Mouse (Mus musculus): ENCODE data around the gene Pcca.

The Pcca gene

GRCm38 (mm10) chr14:122883821-122884584 lies 349.9 kb downstream of the Pcca start:
- DNase-seq (ENCODE audit: low spot score in 2 of 2): peak; percentile 37 to 55

- peak; percentile 52 for DNase-seq (ENCODE audit: low spot score in 2 of 2)
These were observed 351.8 kb downstream of the Pcca start for GRCm38 (mm10) chr14:122885893-122886292.

GRCm38 (mm10) chr14:122887278-122887677 lies 353.2 kb downstream of the Pcca start:
- DNase-seq (ENCODE audit: low spot score in 2 of 2): no peak

- DNase-seq (ENCODE audit: low spot score in 2 of 2): no peak
These were observed 353.8 kb downstream of the Pcca start for GRCm38 (mm10) chr14:122887702-122888479.

- no peak for DNase-seq (ENCODE audit: low spot score in 2 of 2)
These were observed 354.4 kb downstream of the Pcca start for GRCm38 (mm10) chr14:122888480-122888872.

GRCm38 (mm10) chr14:122891470-122891968 lies 357.4 kb downstream of the Pcca start:
- DNase-seq (ENCODE audit: low spot score in 2 of 2): no peak

GRCm38 (mm10) chr14:122896106-122896505 lies 362.0 kb downstream of the Pcca start:
- DNase-seq (ENCODE audit: low spot score in 2 of 2): no peak

- DNase-seq (ENCODE audit: low spot score in 2 of 2): no peak
These were observed 364.4 kb downstream of the Pcca start for GRCm38 (mm10) chr14:122898550-122898949.

GRCm38 (mm10) chr14:122900679-122901078 lies 366.6 kb downstream of the Pcca start:
- DNase-seq (ENCODE audit: low spot score in 2 of 2): no peak

GRCm38 (mm10) chr14:122901177-122901576 lies 367.1 kb downstream of the Pcca start:
- no peak for DNase-seq (ENCODE audit: low spot score in 2 of 2)

- DNase-seq (ENCODE audit: low spot score in 2 of 2): no peak
These were observed 367.6 kb downstream of the Pcca start for GRCm38 (mm10) chr14:122901715-122902114.

- DNase-seq (ENCODE audit: low spot score in 2 of 2): peak in 1 of 2 experiments; percentile 33
These were observed 368.0 kb downstream of the Pcca start for GRCm38 (mm10) chr14:122902136-122902535.

- peak; percentile 73 to 79 for DNase-seq (ENCODE audit: low spot score in 2 of 2)
These were observed 368.8 kb downstream of the Pcca start for GRCm38 (mm10) chr14:122902884-122903283.

- no peak for DNase-seq (ENCODE audit: low spot score in 2 of 2)
These were observed 369.8 kb downstream of the Pcca start for GRCm38 (mm10) chr14:122903923-122904351.

- DNase-seq (ENCODE audit: low spot score in 2 of 2): no peak
These were observed 370.9 kb downstream of the Pcca start for GRCm38 (mm10) chr14:122905007-122905406.

GRCm38 (mm10) chr14:122908075-122908474 lies 374.0 kb downstream of the Pcca start:
- no peak for DNase-seq (ENCODE audit: low spot score in 2 of 2)

GRCm38 (mm10) chr14:122909368-122910091 lies 375.4 kb downstream of the Pcca start:
- no peak for DNase-seq (ENCODE audit: low spot score in 2 of 2)

GRCm38 (mm10) chr14:122911265-122911664 lies 377.1 kb downstream of the Pcca start:
- no peak for DNase-seq (ENCODE audit: low spot score in 2 of 2)

- no peak for DNase-seq (ENCODE audit: low spot score in 2 of 2)
These were observed 378.0 kb downstream of the Pcca start for GRCm38 (mm10) chr14:122912137-122912536.

GRCm38 (mm10) chr14:122912812-122913498 lies 378.8 kb downstream of the Pcca start:
- DNase-seq (ENCODE audit: low spot score in 2 of 2): peak; percentile 54 to 64

- DNase-seq (ENCODE audit: low spot score in 2 of 2): no peak
These were observed 379.5 kb downstream of the Pcca start, which contains the start of gene Ggact for GRCm38 (mm10) chr14:122913657-122914056. Ggact (minus strand) TSS chr14:122913757.

All from right cerebral cortex, postnatal 10 days (tissue).